Mouse (Mus musculus): ENCODE data around the gene Haus6.
"Not testable (repeated sequence)": the region's sequence is repeated elsewhere in the genome, so short reads cannot be mapped to it uniquely, and the experiment has no call there.

DNA sequence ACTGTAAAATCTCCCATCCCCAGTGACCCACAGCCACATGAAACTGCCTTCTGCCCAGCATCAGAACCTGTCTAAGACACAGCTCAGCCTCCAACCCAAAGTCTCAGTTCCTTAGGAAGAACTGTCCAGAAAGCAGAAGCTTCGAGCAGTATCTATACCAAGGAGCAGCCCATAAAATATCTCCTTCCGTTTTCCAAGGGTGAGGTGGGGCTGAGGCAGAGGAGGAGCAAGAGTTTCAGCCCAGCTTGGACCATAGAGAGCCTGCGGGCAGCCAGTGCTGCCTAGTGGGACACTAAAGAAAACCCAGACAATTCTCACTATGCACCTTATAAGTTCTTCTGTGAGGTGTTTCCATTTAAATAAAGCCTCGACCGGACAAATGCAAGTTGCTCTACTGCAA is 20.7 kb upstream of the Haus6 start:
- TF ChIP-seq CTCF (IDR thresholded peaks at IDR 0.05; ENCODE audit: control insufficient read depth, insufficient read depth, insufficient read length); MYOD1 (IDR thresholded peaks at IDR 0.05; ENCODE audit: control insufficient read depth, insufficient read length, low read depth); MAX (IDR thresholded peaks at IDR 0.05); USF1 (IDR thresholded peaks at IDR 0.05; ENCODE audit: low read depth); FOSL1 (IDR thresholded peaks at IDR 0.05; ENCODE audit: insufficient read depth, low read length, poor library complexity, severe bottlenecking); CEBPB (IDR thresholded peaks at IDR 0.05; ENCODE audit: low read depth); MYOG (IDR thresholded peaks at IDR 0.05; ENCODE audit: control insufficient read depth, extremely low read depth, insufficient read length): not testable (repeated sequence)

All from C2C12 (cell line).